Mouse (Mus musculus) mouse trophoblast stem cell (cell line): ENCODE measurements around the gene Cemip.
"Not testable (repeated sequence)": the region's sequence is repeated elsewhere in the genome, so short reads cannot be mapped to it uniquely, and the experiment has no call there.

ENCODE experiments used
- in situ Hi-C, 2 experiments: fragments of 300-500 bp; cut with MseI, MboI; formaldehyde crosslinking; loops; 2 replicates in 1 of 2; 3 replicates in 1 of 2; pipeline ENCODE4 v1.15.1; 2025

The Cemip gene

GRCm38 (mm10) chr7:84086039-84086829 lies at the start of gene Cemip:
Gene Cemip, minus strand, starts transcription at chr7:84086502.
- in situ Hi-C loops, result loop anchor here (5.0 to 10.0 kb wide), 3 partner anchors 174 to 269 kb away; no protein-coding TSS in a partner anchor

- in situ Hi-C loops, result no loop called here
These were observed 46.4 kb upstream of the Cemip start for GRCm38 (mm10) chr7:84132704-84133103.

- in situ Hi-C loops, result no loop called here
These were observed 45.4 kb upstream of the Cemip start for GRCm38 (mm10) chr7:84131736-84132135.

GRCm38 (mm10) chr7:84128661-84129060 lies 42.4 kb upstream of the Cemip start:
- in situ Hi-C loops, result no loop called here

GRCm38 (mm10) chr7:84125730-84126129 lies 39.4 kb upstream of the Cemip start:
- in situ Hi-C loops, result no loop called here

GRCm38 (mm10) chr7:84123651-84124050 lies 37.3 kb upstream of the Cemip start:
- in situ Hi-C loops, result not testable (repeated sequence)

- in situ Hi-C loops, result no loop called here
These were observed 35.5 kb upstream of the Cemip start for GRCm38 (mm10) chr7:84121778-84122177.

GRCm38 (mm10) chr7:84120142-84120760 lies 33.9 kb upstream of the Cemip start:
- in situ Hi-C loops, result no loop called here

GRCm38 (mm10) chr7:84119216-84120105 lies 33.2 kb upstream of the Cemip start:
- in situ Hi-C loops, result no loop called here

GRCm38 (mm10) chr7:84117543-84118122 lies 31.3 kb upstream of the Cemip start:
- in situ Hi-C loops, result no loop called here

GRCm38 (mm10) chr7:84116621-84117542 lies 30.6 kb upstream of the Cemip start:
- in situ Hi-C loops, result no loop called here

GRCm38 (mm10) chr7:84115385-84115784 lies 29.1 kb upstream of the Cemip start:
- in situ Hi-C loops, result no loop called here

- in situ Hi-C loops, result no loop called here
These were observed 28.5 kb upstream of the Cemip start for GRCm38 (mm10) chr7:84114775-84115174.

GRCm38 (mm10) chr7:84113035-84113390 lies 26.7 kb upstream of the Cemip start:
- in situ Hi-C loops, result no loop called here

- in situ Hi-C loops, result no loop called here
These were observed 26.2 kb upstream of the Cemip start for GRCm38 (mm10) chr7:84112351-84113034.

GRCm38 (mm10) chr7:84111716-84112350 lies 25.5 kb upstream of the Cemip start:
- in situ Hi-C loops, result no loop called here

GRCm38 (mm10) chr7:84106942-84107341 lies 20.6 kb upstream of the Cemip start:
- in situ Hi-C loops, result no loop called here

- in situ Hi-C loops, result no loop called here
These were observed 16.3 kb upstream of the Cemip start for GRCm38 (mm10) chr7:84102589-84102988.

GRCm38 (mm10) chr7:84100672-84101071 lies 14.4 kb upstream of the Cemip start:
- in situ Hi-C loops, result no loop called here

- in situ Hi-C loops, result no loop called here
These were observed 11.8 kb upstream of the Cemip start for GRCm38 (mm10) chr7:84098098-84098497.
